Mouse (Mus musculus) kidney, adult 2 months (tissue): Measurements from ENCODE around the gene Astl.

ENCODE experiments used
- CTCF ChIP-seq: fragments of 200-500 bp; conservative IDR thresholded peaks from 2 replicates; pipeline ENCODE4 v1.5.1; 2011; ENCODE audit warnings: low read depth, mild to moderate bottlenecking, control low read depth, low read length, moderate library complexity, mixed read lengths; ENCODE audit not compliant: insufficient read depth, insufficient read length
- POLR2A ChIP-seq: fragments of 200-500 bp; IDR thresholded peaks from one replicate; pipeline ENCODE4 v1.6.1; 2011; ENCODE audit warnings: low read depth, low read length, control low read depth

GRCm38 (mm10) chr2:127300701-127301100 lies 37.7 kb upstream of the Astl start:
- TF ChIP-seq CTCF (no peak), POLR2A (no peak)
